Mouse (Mus musculus) MEL (cell line): ENCODE results near the gene Rabl6.

Source experiments
- CTCF ChIP-seq, 3 experiments: IDR thresholded peaks in 2 of 3; conservative IDR thresholded peaks in 1 of 3; 2 replicates each; pipeline ENCODE4 v1.5.1; 2011 to 2012; ENCODE audit warnings: low read length in 3 of 3, low read depth in 2 of 3, mild to moderate bottlenecking in 2 of 3, improper control_type of control experiment in 1 of 3, inconsistent platforms in 1 of 3, mixed read lengths in 1 of 3, moderate library complexity in 1 of 3; ENCODE audit not compliant: control insufficient read depth in 1 of 3, insufficient read depth in 1 of 3, poor library complexity in 1 of 3, severe bottlenecking in 1 of 3
- MEF2A ChIP-seq: IDR thresholded peaks from 2 replicates; pipeline ENCODE4 v1.6.1; 2014; ENCODE audit warnings: low read depth, mild to moderate bottlenecking, inconsistent platforms, low read length, improper control_type of control experiment; ENCODE audit not compliant: poor library complexity, insufficient replicate concordance, severe bottlenecking; ENCODE audit errors: extremely low read depth
- USF1 ChIP-seq: IDR thresholded peaks from 2 replicates; pipeline ENCODE4 v1.6.1; 2014; ENCODE audit warnings: low read depth, mild to moderate bottlenecking, inconsistent platforms, low read length, improper control_type of control experiment, moderate library complexity

DNA sequence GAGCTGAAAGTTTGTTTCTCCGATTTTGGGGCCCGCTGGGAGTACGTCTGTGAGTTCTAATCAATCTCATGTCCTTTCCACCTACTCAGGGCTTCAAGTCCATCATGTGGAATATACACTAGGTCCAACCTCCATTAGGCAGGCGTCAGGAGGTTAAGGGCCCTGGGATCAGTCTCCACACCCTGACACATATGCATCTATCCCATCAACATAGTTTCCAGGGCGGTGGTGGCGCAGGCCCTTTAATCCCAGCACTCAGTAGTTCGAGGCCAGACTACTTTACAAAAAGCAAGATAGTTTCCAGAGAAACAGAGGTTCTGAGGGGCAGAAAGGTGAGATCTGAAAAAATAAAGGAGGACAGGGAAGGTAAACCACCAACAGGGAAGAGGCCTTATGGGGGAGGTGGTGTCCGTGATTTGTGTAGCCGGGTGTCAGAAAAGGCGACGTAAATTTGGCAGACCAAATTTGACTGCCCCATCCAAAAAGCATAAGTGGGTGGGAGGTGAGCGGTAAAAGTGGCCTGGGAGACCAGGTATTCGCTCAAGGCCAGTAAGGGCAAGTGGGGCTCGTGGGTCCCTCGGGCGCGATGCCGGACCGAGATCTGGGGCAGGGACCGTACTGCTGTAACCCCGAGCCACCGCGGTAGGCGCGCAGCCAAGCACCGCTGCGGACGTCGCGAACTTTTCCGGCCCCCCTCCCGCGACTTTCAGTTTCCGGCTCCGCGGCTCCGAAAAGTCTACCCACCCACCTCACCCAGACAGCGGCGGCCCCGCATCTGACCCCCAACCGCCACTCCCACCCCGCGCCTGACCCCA is 62.1 kb downstream of the Rabl6 start:
- no peak for TF ChIP-seq MEF2A
- no peak for TF ChIP-seq CTCF (IDR thresholded peaks at IDR 0.05 in 2 of 3, conservative IDR thresholded peaks at IDR 0.05 in 1 of 3; ENCODE audit: control insufficient read depth in 1 of 3, insufficient read depth in 1 of 3, low read depth in 2 of 3, low read length in 3 of 3, poor library complexity in 1 of 3, severe bottlenecking in 1 of 3)
- no peak for TF ChIP-seq USF1
